Mouse (Mus musculus) neural tube, embryonic 15.5 days (tissue): ENCODE results near the gene Nsf. TPM values are rescaled to one million over a fixed set of nuclear protein-coding genes. Genes with fewer than 3 reads are reported as not detected.

Source experiments
- ATAC-seq: fragments of 200-750 bp; cut with Nextera tagmentation; 2 replicates; pipeline ENCODE4 v1.8.0; 2017; ENCODE audit warnings: mild to moderate bottlenecking, moderate TSS enrichment, moderate library complexity; ENCODE audit not compliant: low FRiP score
- H3K27ac ChIP-seq: fragments of 300-500 bp; sonication (generic); replicated peaks from 2 replicates; pipeline ENCODE4 v1.5.1; 2015; ENCODE audit warnings: mild to moderate bottlenecking, inconsistent platforms
- H3K27me3 ChIP-seq: fragments of 300-500 bp; sonication (generic); replicated peaks from 2 replicates; pipeline ENCODE4 v1.6.1; 2015; ENCODE audit warnings: inconsistent platforms
- H3K36me3 ChIP-seq: fragments of 300-500 bp; sonication (generic); 2 replicates; pipeline ENCODE4 v1.6.1; 2015; ENCODE audit warnings: inconsistent platforms
- H3K4me1 ChIP-seq: fragments of 300-500 bp; sonication (generic); 2 replicates; pipeline ENCODE4 v1.6.1; 2015; ENCODE audit warnings: inconsistent platforms
- H3K4me2 ChIP-seq: fragments of 300-500 bp; sonication (generic); 2 replicates; pipeline ENCODE4 v1.6.1; 2015; ENCODE audit warnings: inconsistent platforms, mild to moderate bottlenecking, moderate library complexity
- H3K4me3 ChIP-seq: fragments of 300-500 bp; sonication (generic); replicated peaks from 2 replicates; pipeline ENCODE4 v1.5.1; 2015; ENCODE audit warnings: mild to moderate bottlenecking, inconsistent platforms
- H3K9ac ChIP-seq: fragments of 300-500 bp; sonication (generic); replicated peaks from 2 replicates; pipeline ENCODE4 v1.6.1; 2015; ENCODE audit warnings: mild to moderate bottlenecking, inconsistent platforms
- H3K9me3 ChIP-seq: fragments of 300-500 bp; sonication (generic); replicated peaks from 2 replicates; pipeline ENCODE4 v1.6.1; 2016; ENCODE audit warnings: inconsistent platforms
- WGBS: fragments of 180-500 bp; shearing (Covaris S2); methylation state at CpG from one replicate; pipeline ENCODE4 v1.1.7; 2015; ENCODE audit warnings: mixed read lengths; 5-methylcytosine and 5-hydroxymethylcytosine counted together
- polyA plus RNA-seq: library from polyadenylated mRNA; unstranded; fragments of >200 nt; fragmentation: Nextera tagmentation; extraction: Ambion mirVana; gene quantifications from 2 replicates; pipeline ENCODE4 v1.2.1, GENCODE M21; 2015

Gene Nsf
- polyA plus RNA-seq, 1 experiment from 2014 or later = 244 TPM

DNA sequence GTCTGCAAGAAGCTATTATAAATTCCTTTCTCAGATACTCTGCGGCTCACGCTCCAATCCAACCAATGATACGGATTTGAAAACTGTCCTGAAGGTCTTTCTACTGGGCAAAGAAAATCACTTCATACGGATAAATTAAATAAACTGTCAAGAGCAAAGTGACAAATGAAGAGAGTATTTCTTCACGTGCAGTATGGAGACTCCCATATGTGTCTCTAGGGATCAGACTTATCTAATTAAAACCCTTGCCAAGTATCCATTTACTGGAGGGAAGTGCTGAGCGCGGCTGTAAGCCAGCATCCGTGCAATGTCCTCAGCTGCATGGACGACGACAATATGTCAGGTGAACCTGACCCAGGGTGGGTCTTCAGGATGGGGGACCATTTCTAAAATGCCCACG, 44.0 kb downstream of the Nsf start:
- H3K9me3 ChIP-seq = no peaks in the 10 kb centered on the region
- no peaks in the 10 kb centered on the region for H3K4me1 ChIP-seq
- no peak overlapping the region for H3K27ac ChIP-seq
- H3K9ac ChIP-seq = no peak overlapping the region
- WGBS = 58% methylated on average over 11 of the region's 11 CpGs
- ATAC-seq = no peak
- H3K4me2 ChIP-seq = no peak overlapping the region
- no peak overlapping the region for H3K4me3 ChIP-seq
- H3K27me3 ChIP-seq = no peaks in the 10 kb centered on the region
- H3K36me3 ChIP-seq = peaks cover 40% of the 10 kb centered on the region

DNA sequence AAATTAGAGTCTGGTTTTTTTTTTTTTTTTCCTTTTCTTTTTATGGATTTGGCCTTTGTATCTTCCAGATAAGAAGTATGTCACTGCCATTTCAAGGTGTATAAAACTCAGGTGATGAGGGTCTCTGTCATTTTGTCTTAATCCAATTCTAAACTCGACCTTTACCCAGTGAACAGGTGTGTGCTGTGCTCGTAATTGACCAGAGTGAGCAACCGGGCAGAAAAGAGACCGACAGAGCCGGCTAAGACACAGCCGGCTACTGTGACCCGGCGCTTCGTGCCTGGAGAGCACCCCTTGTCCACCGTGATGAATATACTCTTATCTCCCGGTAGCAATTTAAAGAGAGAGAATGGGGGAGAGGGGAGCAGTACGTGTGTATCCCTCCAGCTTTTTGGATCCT, 44.5 kb downstream of the Nsf start:
- 81% methylated on average over 12 of the region's 12 CpGs for WGBS
- peaks cover 37% of the 10 kb centered on the region for H3K36me3 ChIP-seq
- no peak overlapping the region for H3K27ac ChIP-seq
- no peak overlapping the region for H3K4me3 ChIP-seq
- no peak for ATAC-seq
- no peak overlapping the region for H3K9ac ChIP-seq
- H3K27me3 ChIP-seq = no peaks in the 10 kb centered on the region
- H3K4me2 ChIP-seq = no peak overlapping the region
- H3K9me3 ChIP-seq = no peaks in the 10 kb centered on the region
- H3K4me1 ChIP-seq = no peaks in the 10 kb centered on the region

DNA sequence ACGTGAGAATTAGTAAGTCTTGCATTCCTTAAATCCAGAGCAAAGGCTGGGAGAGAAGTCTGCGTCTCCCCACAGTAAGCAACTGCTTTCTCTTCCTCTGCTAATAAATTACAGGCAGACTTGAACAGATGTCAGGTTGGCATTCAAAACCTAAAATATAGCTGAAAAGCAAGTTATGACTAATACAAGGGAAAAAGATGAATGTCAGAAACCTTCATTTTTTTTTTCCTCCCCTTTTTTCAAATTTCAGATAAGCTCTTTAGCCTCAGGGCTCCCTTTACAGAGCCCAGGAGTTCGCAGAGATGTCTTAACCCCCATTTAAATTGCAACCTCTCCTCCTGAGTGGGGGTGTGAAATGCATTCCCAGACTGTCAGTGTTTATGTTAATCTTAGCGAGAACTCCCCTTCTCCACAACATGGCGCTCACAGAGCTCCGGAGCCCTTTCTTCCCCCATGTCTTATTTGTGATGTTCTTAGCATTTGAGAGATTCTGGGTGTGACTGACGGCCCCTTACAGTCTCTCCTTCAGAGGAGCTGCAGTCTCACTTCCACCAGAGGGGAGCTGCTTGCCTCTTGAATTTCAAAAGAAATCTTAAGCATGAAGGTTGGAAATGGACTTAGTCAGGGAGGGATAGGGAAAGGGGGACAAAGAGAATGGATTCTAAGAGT, 47.7 kb downstream of the Nsf start:
- Histone ChIP-seq H3K9me3 (no peaks in the 10 kb centered on the region), H3K4me3 (no peak overlapping the region), H3K9ac (no peak overlapping the region), H3K4me1 (no peaks in the 10 kb centered on the region; the same call in 1 of the 2 replicates), H3K27ac (no peak overlapping the region), H3K27me3 (no peaks in the 10 kb centered on the region), H3K36me3 (peaks cover 15% of the 10 kb centered on the region), H3K4me2 (no peak overlapping the region)
- 38% methylated on average over 7 of the region's 7 CpGs for WGBS
- no peak for ATAC-seq

DNA sequence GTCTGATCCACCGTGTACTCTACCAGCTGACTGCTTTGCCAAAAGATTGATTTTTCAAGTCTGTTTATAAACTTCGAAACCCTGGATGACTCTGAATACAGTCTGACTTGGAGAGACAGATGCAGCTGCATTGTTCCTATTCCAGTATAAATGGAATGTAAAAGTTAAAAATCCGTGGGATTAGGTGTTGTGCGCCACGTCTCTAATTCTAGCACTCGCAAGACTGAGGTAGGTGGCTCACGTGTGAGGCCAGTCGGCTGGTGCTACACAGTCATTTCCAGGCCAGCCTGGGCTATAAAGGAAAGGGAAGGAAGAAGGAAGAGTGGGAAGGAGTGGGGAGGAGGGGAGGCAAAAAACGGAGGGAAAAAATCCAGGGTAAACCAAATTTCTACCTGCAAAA, 48.4 kb downstream of the Nsf start:
- Histone ChIP-seq H3K4me1 (no peaks in the 10 kb centered on the region; the same call in 1 of the 2 replicates), H3K27ac (no peak overlapping the region), H3K4me3 (no peak overlapping the region), H3K27me3 (no peaks in the 10 kb centered on the region), H3K9me3 (no peaks in the 10 kb centered on the region), H3K36me3 (peaks cover 17% of the 10 kb centered on the region), H3K4me2 (no peak overlapping the region), H3K9ac (no peak overlapping the region)
- ATAC-seq = no peak
- whole genome bisulfite sequencing = 80% methylated on average over 9 of the region's 9 CpGs

DNA sequence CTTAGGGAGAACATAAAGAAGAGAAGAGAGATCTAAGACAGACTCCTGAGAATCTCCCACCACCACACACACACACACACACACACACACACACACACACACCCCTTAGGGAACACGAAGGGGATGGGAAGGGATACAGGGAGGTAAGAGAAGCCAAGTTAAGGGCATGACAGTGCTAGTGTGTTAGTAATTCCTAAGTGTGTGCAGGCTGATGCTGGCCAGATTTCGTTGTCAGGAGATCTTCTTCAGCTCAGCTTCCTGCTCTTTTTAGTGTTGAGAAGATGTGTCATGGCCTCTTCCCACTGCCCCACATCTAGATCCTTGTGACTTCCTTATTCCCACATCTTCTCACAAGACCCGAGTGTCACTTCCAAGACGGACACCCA, 52.3 kb downstream of the Nsf start:
- H3K27me3 ChIP-seq = no peaks in the 10 kb centered on the region
- no peak for ATAC-seq
- H3K9ac ChIP-seq = no peak overlapping the region
- no peak overlapping the region for H3K4me3 ChIP-seq
- H3K36me3 ChIP-seq = peaks cover 10% of the 10 kb centered on the region; the same call in 1 of the 2 replicates
- no peak overlapping the region for H3K27ac ChIP-seq
- H3K4me1 ChIP-seq = no peaks in the 10 kb centered on the region; the same call in 1 of the 2 replicates
- H3K4me2 ChIP-seq = no peak overlapping the region
- no peaks in the 10 kb centered on the region for H3K9me3 ChIP-seq
- 90% methylated on average over 4 of the region's 4 CpGs for WGBS

DNA sequence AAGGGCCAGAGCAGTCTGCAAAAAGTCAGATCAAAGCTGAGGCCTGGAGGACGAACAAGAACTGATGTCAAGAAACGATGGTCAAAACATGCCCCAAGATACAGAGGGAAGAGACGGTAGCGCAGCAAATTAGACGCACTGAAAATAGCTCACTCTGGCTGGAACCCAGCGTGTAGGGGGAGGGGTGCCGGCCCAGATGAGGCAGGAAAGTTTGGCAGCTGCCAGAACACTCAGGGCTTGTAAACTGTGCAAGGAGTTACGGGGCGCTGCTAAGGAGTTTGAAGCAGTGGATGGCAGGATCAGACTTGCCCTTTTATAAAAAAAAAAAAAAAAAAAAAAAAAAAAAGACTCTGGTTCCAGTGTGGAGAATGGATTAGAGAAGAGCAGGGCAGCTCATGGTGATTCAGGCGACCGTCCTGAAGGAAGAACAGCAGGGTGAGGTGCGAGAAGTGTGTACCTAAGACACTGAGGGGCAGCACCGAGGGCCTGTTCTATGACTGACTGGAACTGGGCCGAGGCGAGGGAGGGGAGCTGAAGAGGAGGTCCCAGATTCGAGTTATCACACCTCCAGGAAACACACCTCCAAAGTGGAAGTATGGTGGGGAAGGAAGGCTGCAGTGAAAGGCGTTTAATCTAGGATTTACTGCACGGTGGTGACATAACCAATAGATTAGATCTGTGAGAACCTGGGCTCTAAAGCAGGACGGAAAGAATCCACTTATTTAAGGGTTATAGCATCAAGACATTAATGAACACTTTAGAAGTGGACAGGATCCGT, 52.9 kb downstream of the Nsf start:
- H3K4me2 ChIP-seq = no peak overlapping the region
- H3K27me3 ChIP-seq = no peaks in the 10 kb centered on the region
- 55% methylated on average over 20 of the region's 20 CpGs for WGBS
- no peaks in the 10 kb centered on the region for H3K9me3 ChIP-seq
- H3K4me1 ChIP-seq = no peaks in the 10 kb centered on the region; the same call in 1 of the 2 replicates
- no peak for ATAC-seq
- peaks cover 8% of the 10 kb centered on the region; the same call in 1 of the 2 replicates for H3K36me3 ChIP-seq
- no peak overlapping the region for H3K9ac ChIP-seq
- H3K27ac ChIP-seq = no peak overlapping the region
- no peak overlapping the region for H3K4me3 ChIP-seq

DNA sequence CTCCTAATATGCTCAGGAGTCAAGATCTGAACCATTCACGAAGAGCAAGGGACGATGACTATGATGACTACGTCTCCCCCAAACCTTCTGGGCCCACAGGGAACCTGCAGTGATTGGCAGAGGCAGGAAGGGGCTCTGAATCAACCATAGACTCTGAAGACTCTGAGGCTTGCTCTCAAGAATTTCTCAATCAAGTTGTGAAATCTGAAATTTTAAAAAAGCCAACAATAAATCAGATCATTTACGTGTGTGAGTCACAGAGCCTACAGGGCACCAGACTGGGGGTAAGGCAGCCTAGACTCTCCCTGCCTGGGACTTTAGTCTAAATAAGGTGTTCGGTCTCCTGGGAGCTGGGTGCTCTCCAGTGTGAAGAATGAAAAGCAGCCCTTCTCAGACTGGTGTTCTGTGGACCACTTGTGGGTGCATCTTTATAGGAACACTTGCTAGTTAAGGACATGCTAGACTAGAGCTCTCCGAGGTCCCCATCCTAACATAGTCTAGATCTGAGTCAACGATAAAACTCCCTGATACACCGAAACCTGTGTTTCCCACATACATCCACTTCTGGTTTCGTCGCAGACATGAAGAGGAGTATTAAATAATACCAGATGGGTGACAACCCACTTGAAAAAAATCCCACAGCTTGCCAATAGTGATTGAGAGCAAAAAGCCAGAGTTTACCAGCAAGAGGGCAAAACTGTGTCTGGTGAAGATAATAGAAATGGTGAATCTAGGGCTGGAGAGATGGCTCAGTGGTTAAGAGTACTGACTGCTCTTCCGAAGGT, 56.7 kb downstream of the Nsf start:
- 95% methylated on average over 11 of the region's 11 CpGs for WGBS
- H3K9ac ChIP-seq = no peak overlapping the region
- no peaks in the 10 kb centered on the region for H3K9me3 ChIP-seq
- no peaks in the 10 kb centered on the region for H3K4me1 ChIP-seq
- no peak for ATAC-seq
- H3K27ac ChIP-seq = no peak overlapping the region
- H3K27me3 ChIP-seq = no peaks in the 10 kb centered on the region
- H3K36me3 ChIP-seq = peaks cover 20% of the 10 kb centered on the region; the same call in 1 of the 2 replicates
- H3K4me2 ChIP-seq = no peak overlapping the region
- no peak overlapping the region for H3K4me3 ChIP-seq

DNA sequence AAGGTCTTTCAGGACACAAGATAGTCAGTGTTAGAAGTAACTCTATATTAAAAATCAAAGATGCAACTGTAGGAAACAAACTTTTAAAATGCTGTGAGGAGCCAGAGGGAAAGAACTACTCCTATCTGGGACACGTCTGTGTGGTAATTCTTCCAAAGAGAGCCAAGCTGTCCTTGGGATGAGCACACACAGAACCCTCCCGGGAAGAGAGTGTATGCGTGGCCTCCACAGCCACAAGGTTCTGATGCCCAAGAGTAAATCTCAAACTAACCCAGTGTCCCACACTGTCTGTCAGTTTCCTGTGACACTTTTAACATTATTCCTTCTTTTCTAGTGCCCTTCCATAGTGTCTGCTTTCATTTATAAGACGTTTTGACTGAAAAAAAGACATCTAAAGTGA, 57.8 kb downstream of the Nsf start:
- Histone ChIP-seq H3K27ac (no peak overlapping the region), H3K9me3 (no peaks in the 10 kb centered on the region), H3K4me3 (no peak overlapping the region), H3K4me2 (no peak overlapping the region), H3K9ac (no peak overlapping the region), H3K36me3 (peaks cover 20% of the 10 kb centered on the region; the same call in 1 of the 2 replicates), H3K4me1 (no peaks in the 10 kb centered on the region), H3K27me3 (no peaks in the 10 kb centered on the region)
- WGBS = 89% methylated on average over 4 of the region's 4 CpGs
- ATAC-seq = no peak

DNA sequence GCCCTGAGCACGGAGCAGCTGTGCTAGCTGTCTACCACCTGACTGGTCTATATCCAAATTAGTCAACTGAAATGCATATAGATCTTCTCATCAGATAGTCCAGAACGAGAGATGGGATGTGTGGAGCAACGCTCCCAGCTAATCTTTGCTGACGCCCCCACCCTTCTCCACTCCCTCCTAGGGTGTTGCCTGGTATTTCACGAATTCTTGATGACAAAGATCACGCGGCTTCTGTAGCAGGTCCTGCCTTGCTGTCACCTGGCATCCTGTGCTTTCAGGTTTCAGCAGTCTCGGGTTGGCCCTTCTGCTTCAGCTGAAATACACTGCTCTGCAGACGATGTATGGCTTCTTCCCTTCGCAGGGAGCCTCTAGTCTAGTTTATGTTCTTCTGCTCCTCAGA, 61.0 kb downstream of the Nsf start:
- Histone ChIP-seq H3K27me3 (no peaks in the 10 kb centered on the region), H3K4me3 (no peak overlapping the region), H3K4me1 (peaks cover 9% of the 10 kb centered on the region), H3K27ac (no peak overlapping the region), H3K36me3 (peaks cover 13% of the 10 kb centered on the region; the same call in 1 of the 2 replicates), H3K4me2 (no peak overlapping the region), H3K9me3 (no peaks in the 10 kb centered on the region), H3K9ac (no peak overlapping the region)
- no peak for ATAC-seq
- WGBS = 86% methylated on average over 10 of the region's 10 CpGs

DNA sequence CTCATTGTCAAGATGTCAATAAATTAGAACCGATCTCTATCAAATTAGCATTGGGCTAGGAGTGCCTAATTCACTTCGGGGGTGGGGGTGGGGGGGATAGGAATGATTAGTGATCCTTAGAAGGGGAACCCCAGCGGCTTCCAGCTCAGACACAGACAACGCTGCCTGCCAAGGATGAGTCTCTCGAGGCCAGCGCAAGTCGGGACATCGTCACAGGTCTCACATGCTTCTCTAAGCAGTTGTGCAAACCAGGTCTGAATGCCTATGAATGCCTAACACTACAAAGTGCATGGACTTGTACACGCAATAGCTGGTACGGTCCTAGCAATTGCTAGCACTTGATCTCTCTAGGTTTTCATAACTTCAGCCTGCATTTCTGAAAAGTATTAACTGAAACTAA, 62.1 kb downstream of the Nsf start:
- Histone ChIP-seq H3K4me1 (peaks cover 9% of the 10 kb centered on the region), H3K36me3 (peaks cover 16% of the 10 kb centered on the region; the same call in 1 of the 2 replicates), H3K27ac (no peak overlapping the region), H3K9ac (no peak overlapping the region), H3K27me3 (no peaks in the 10 kb centered on the region), H3K9me3 (no peaks in the 10 kb centered on the region), H3K4me3 (no peak overlapping the region), H3K4me2 (no peak overlapping the region)
- 40% methylated on average over 10 of the region's 10 CpGs for WGBS
- no peak for ATAC-seq

DNA sequence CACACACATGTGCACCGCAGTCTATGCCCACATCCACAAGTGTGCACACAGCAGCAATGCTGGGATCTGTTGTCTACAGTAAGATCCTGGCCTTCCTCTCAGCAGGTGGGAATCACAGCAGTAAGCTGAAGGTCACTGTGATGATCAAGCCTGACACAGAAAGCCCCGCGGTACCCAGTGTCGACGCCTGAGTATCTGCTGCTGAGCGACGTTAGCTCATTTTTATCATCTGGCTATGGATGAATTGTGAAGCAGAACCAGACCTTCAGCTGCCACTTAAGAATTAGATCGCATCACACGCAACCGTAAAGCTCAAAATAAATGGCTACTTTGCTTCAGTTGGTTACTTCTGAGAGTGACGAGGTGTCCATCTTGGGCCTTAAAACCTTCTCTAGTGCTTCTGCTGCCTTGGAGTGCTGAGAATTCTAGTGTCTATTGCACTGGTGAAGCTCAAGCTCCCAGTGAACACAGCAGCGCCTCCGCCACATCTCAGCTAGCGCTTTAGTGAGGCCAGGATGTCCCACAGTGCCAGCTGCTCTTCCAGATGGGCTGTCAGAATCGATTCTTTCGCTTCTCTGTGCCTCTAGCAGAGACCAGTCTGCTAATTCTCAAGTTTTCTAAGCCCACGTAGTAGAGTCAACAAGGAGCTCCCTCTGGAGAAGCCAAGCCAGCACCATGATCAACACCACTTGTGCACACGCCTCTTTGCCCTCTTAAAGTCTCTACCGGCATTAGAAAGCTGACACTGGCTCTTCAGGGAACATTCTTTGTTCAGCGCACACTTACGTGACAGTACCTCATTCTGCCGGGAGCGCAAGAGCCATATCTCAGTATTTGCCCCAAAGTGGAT, 63.3 kb downstream of the Nsf start:
- H3K27me3 ChIP-seq = no peaks in the 10 kb centered on the region
- ATAC-seq = no peak
- H3K4me1 ChIP-seq = peaks cover 17% of the 10 kb centered on the region
- peaks cover 14% of the 10 kb centered on the region; the same call in 1 of the 2 replicates for H3K36me3 ChIP-seq
- H3K9ac ChIP-seq = no peak overlapping the region
- H3K4me2 ChIP-seq = no peak overlapping the region
- H3K27ac ChIP-seq = no peak overlapping the region
- WGBS = 73% methylated on average over 23 of the region's 23 CpGs
- no peaks in the 10 kb centered on the region for H3K9me3 ChIP-seq
- no peak overlapping the region for H3K4me3 ChIP-seq
